Mouse (Mus musculus) kidney, postnatal 0 days (tissue): ENCODE measurements at regions not wholly inside any gene's neighbourhood (a gene's known extent, or its start where the extent isn't known, plus 50 kb on each side); places are given as distances from the start of the nearest gene placed in this dataset.

ENCODE experiments used
- ATAC-seq: fragments of 200-750 bp; cut with Nextera tagmentation; replicated peaks from 2 replicates; pipeline ENCODE4 v1.8.0; 2017; ENCODE audit warnings: low read depth, moderate number of reproducible peaks, moderate TSS enrichment, moderate library complexity; ENCODE audit not compliant: low FRiP score
- DNase-seq: peaks from one replicate; pipeline ENCODE4 v3.0.0-alpha.2; 2016; ENCODE audit warnings: low spot score
- H3K27ac ChIP-seq: fragments of 300-500 bp; sonication (generic); 2 replicates; pipeline ENCODE4 v1.5.1; 2014; ENCODE audit warnings: mild to moderate bottlenecking
- H3K27me3 ChIP-seq: fragments of 300-500 bp; sonication (generic); 2 replicates; pipeline ENCODE4 v1.6.1; 2014; ENCODE audit warnings: low read length, mixed read lengths; ENCODE audit not compliant: insufficient read depth
- H3K36me3 ChIP-seq: fragments of 300-500 bp; sonication (generic); 2 replicates; pipeline ENCODE4 v1.6.1; 2014; ENCODE audit warnings: low read length, mixed read lengths; ENCODE audit not compliant: insufficient read depth
- H3K4me1 ChIP-seq: fragments of 300-500 bp; sonication (generic); replicated peaks from 2 replicates; pipeline ENCODE4 v1.6.1; 2014; ENCODE audit warnings: antibody characterized with exemption, low read length, mixed read lengths; ENCODE audit not compliant: insufficient read depth
- H3K4me2 ChIP-seq: fragments of 300-500 bp; sonication (generic); 2 replicates; pipeline ENCODE4 v1.6.1; 2014; ENCODE audit warnings: mild to moderate bottlenecking, low read length, moderate library complexity, mixed read lengths
- H3K4me3 ChIP-seq: fragments of 300-500 bp; sonication (generic); replicated peaks from 2 replicates; pipeline ENCODE4 v1.5.1; 2014; ENCODE audit warnings: low read depth, low read length
- H3K9ac ChIP-seq: fragments of 300-500 bp; sonication (generic); 2 replicates; pipeline ENCODE4 v1.6.1; 2014; ENCODE audit warnings: low read depth, low read length
- H3K9me3 ChIP-seq: fragments of 300-500 bp; sonication (generic); replicated peaks from 2 replicates; pipeline ENCODE4 v1.6.1; 2016; ENCODE audit warnings: low read length, inconsistent platforms, mixed read lengths
- CTCF ChIP-seq: IDR thresholded peaks from 2 replicates; pipeline ENCODE4 v1.5.1; 2016; ENCODE audit warnings: antibody characterized with exemption, low read depth, mild to moderate bottlenecking, moderate library complexity
- whole genome bisulfite sequencing: fragments of 180-500 bp; shearing (Covaris S2); extraction: QIAGEN DNeasy Blood & Tissue Kit; methylation state at CpG from one replicate; pipeline ENCODE4 v1.1.7; 2014; 5-methylcytosine and 5-hydroxymethylcytosine counted together

DNA sequence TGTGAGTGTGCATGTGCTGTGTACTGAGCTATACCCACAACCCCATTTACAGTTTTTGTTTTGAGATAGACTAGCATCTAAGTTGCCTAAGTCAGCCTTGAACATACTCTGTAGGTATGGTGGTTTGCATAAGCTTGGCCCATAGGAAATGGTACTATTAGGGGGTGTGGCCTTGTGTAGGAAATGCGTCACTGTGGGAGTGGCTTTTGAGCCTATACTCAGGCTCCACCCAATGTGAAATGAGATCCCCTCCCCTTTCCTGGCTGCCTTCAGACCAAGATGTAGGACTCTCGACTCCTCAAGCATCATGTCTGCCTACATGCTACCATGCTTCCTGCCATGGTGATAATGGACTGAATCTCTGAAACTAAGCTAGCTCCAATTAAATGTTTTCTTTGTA, 109.5 kb upstream of the Frmd6 start:
- ATAC-seq (no peak), DNase-seq (no peak)
- Histone ChIP-seq H3K4me2 (no peak overlapping the region), H3K27me3 (no peaks in the 10 kb centered on the region), H3K27ac (no peak overlapping the region), H3K9me3 (no peaks in the 10 kb centered on the region), H3K4me3 (no peak overlapping the region), H3K9ac (no peak overlapping the region), H3K36me3 (no peaks in the 10 kb centered on the region), H3K4me1 (0 out of 2 replicates have a peak, but pooled peaks cover 3% of the 10 kb centered on the region)
- WGBS: 91% methylated on average over 2 of the region's 2 CpGs
- TF ChIP-seq CTCF: no peak

DNA sequence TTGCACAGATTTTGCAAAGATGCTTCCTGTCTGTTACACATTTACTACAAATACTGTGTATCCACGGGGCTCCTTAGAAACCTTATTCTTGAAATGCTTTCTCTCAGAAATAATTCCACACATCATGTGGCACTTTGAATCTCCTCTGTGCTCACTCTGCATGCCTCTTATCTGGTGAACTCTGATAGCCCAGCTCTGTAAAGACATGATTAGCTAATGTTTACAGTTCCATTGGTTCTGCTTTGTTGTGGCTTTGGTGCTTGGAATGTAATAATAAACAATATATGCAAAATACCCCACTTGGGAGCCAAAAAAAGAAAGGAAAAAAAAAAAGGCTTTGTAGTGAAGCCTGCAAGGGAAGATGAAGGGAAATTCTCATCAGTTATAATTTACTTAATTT, 106.7 kb upstream of the Frmd6 start:
- WGBS: 44% methylated on average over 1 of the region's 1 CpGs
- Histone ChIP-seq H3K4me1 (no peaks in the 10 kb centered on the region), H3K27ac (no peak overlapping the region), H3K4me2 (no peak overlapping the region), H3K9ac (no peak overlapping the region), H3K36me3 (no peaks in the 10 kb centered on the region), H3K27me3 (no peaks in the 10 kb centered on the region), H3K9me3 (no peaks in the 10 kb centered on the region), H3K4me3 (no peak overlapping the region)
- no peak for ATAC-seq
- no peak for DNase-seq
- TF ChIP-seq CTCF: no peak

DNA sequence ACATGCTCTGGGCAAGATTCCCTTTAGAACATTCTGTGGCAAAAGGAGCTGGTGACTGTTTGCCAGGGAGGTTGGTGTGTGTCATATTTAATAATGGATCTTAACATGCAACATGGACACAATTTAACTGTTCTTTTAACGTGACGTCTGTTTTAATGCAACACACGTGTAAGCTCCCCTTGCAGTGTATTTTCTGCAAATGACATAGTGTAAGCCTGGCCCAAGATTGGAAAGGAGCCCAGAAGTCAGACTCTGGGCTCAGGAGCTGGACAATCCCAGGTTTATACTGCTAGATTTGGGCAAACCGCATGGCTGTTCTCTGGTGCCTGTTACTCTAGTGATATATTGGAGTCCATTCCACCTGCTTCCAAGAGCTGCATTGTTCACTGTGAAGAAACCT, 106.1 kb upstream of the Frmd6 start:
- ATAC-seq (no peak), DNase-seq (no peak)
- H3K4me2 ChIP-seq: no peak overlapping the region
- no peak overlapping the region for H3K9ac ChIP-seq
- no peak overlapping the region for H3K27ac ChIP-seq
- H3K4me3 ChIP-seq: no peak overlapping the region
- WGBS: 75% methylated on average over 4 of the region's 4 CpGs
- TF ChIP-seq CTCF: no peak
- H3K36me3 ChIP-seq: no peaks in the 10 kb centered on the region
- no peaks in the 10 kb centered on the region for H3K27me3 ChIP-seq
- no peaks in the 10 kb centered on the region for H3K4me1 ChIP-seq
- H3K9me3 ChIP-seq: no peaks in the 10 kb centered on the region

DNA sequence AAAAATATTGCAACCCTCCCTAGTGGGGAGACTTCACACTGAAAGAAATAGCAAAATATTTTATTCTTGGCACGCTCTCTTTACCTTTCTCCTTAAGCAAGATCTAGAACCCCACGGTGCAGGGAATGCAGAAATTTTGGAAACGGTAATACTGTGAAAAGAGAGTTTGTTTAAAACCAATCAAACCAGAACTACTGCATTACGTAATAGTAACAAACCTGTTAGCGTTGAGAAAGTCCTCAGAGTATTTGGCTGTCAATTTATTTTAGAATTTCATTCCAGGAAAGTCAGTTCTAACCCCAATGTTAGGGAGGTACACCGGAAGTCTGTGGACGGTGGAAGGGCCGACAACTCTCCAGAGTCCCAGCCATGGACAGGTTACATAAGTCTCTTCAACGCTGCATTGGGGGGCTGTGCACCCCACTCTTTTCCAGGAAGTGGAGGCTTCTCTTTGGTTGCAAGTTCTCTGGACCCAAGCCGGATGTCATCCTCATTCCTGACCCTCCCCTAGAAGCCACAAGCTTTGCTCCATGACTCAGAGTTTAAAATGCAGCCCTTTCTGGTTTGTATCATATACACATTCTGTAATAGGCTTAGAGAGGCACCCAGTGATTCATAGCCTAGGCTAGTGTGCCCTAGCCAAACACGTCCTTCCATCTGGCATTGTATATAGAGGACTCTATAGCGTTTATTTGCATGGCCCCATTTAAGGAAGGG, 105.0 kb upstream of the Frmd6 start:
- H3K4me2 ChIP-seq: no peak overlapping the region
- WGBS: 85% methylated on average over 12 of the region's 12 CpGs
- H3K4me3 ChIP-seq: no peak overlapping the region
- H3K36me3 ChIP-seq: no peaks in the 10 kb centered on the region
- no peak for TF ChIP-seq CTCF
- H3K27me3 ChIP-seq: no peaks in the 10 kb centered on the region
- H3K27ac ChIP-seq: no peak overlapping the region
- no peaks in the 10 kb centered on the region for H3K9me3 ChIP-seq
- no peaks in the 10 kb centered on the region for H3K4me1 ChIP-seq
- no peak for DNase-seq
- H3K9ac ChIP-seq: no peak overlapping the region
- ATAC-seq: no peak

DNA sequence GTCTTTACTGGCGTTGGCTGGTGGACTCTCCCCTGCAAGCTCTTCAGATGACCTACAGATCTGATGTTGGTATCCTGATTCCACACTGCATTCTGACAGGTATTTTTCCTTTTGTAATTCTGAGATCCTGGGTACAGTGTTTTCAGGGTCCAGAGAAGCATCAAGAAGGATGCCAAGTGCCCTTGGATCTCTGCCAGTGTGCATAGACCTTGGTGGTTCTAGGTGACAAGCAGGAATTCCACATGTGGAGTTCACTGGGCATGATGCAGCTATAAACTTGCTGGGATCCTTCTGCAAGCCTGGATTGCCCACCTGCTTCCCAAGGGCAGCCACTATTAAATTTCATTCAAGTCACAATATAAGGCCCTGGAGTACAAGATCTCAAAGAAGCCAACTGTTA, 100.0 kb upstream of the Frmd6 start:
- WGBS: 83% methylated on average over 1 of the region's 1 CpGs
- DNase-seq: no peak
- ATAC-seq: no peak
- Histone ChIP-seq H3K4me3 (no peak overlapping the region), H3K36me3 (no peaks in the 10 kb centered on the region), H3K27me3 (no peaks in the 10 kb centered on the region), H3K4me2 (no peak overlapping the region), H3K4me1 (no peaks in the 10 kb centered on the region; the same call in 1 of the 2 replicates), H3K27ac (no peak overlapping the region), H3K9ac (no peak overlapping the region), H3K9me3 (no peaks in the 10 kb centered on the region)
- no peak for TF ChIP-seq CTCF

DNA sequence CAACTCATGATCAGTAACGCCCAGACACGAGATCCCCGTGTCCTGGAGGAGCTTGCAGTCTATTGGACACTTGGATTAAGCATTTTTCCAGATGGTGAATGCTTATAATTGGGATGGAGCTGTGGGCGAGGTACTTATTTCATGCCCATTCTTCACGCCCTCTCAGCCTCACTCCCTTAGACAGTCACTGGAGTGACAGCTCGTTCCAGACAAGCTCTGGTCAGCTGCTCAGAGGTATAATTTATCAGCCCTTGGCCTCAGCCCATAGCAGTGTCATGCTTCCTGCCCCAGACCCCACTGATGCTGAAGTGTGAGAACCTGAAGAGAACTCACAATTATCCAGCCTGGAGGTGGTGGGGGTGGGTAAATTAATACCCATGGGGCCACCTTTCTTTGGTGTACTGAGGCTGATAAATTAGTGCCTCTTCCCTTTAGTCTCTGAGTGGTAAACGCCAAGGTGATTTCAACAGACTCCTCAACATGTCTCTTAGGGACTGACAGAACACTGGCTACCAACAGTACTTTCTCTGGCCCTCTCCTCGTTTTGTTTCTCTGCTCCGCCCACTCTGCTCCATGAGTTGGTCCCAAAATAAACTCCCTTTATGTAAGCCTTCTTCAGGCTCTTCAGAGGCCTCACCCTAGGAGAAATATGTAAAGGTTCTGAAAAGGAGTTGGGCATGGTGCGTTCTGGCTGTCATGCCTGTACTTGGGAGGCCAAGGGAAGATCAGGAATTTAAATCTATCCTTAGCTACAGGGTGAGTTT, 97.6 kb upstream of the Frmd6 start:
- no peak overlapping the region for H3K27ac ChIP-seq
- DNase-seq: no peak
- H3K4me3 ChIP-seq: no peak overlapping the region
- TF ChIP-seq CTCF: no peak
- no peak overlapping the region for H3K9ac ChIP-seq
- H3K27me3 ChIP-seq: no peaks in the 10 kb centered on the region
- no peaks in the 10 kb centered on the region; the same call in 1 of the 2 replicates for H3K4me1 ChIP-seq
- no peaks in the 10 kb centered on the region for H3K9me3 ChIP-seq
- no peak overlapping the region for H3K4me2 ChIP-seq
- no peak for ATAC-seq
- no peaks in the 10 kb centered on the region for H3K36me3 ChIP-seq
- 53% methylated on average over 10 of the region's 10 CpGs for WGBS
